Mouse (Mus musculus) kidney, adult 2 months (tissue): Measurements from ENCODE around the gene Sepsecs.

Source experiments
- CTCF ChIP-seq: fragments of 200-500 bp; conservative IDR thresholded peaks from 2 replicates; pipeline ENCODE4 v1.5.1; 2011; ENCODE audit warnings: low read depth, mild to moderate bottlenecking, control low read depth, low read length, moderate library complexity, mixed read lengths; ENCODE audit not compliant: insufficient read depth, insufficient read length
- POLR2A ChIP-seq: fragments of 200-500 bp; IDR thresholded peaks from one replicate; pipeline ENCODE4 v1.6.1; 2011; ENCODE audit warnings: low read depth, low read length, control low read depth

- TF ChIP-seq POLR2A (no peak), CTCF (no peak)
Observed at GRCm38 (mm10) chr5:52677126-52677525, 7.6 kb upstream of the Sepsecs start.
